Mouse (Mus musculus) thymus, adult 2 months (tissue): ENCODE data around the gene Atp6v1e2. TPM values are rescaled to one million over a fixed set of nuclear protein-coding genes. Genes with fewer than 3 reads are reported as not detected.

Experiments
- DNase-seq: peaks from one replicate; pipeline ENCODE4 v3.0.0; 2021
- H3K27ac ChIP-seq: fragments of 200-500 bp; 2 replicates; pipeline ENCODE4 v1.5.1; 2012; ENCODE audit warnings: low read length, control low read depth; ENCODE audit not compliant: control insufficient read depth, insufficient read depth
- H3K27me3 ChIP-seq: fragments of 200-500 bp; 2 replicates; pipeline ENCODE4 v1.6.1; 2012; ENCODE audit warnings: mild to moderate bottlenecking, low read length, moderate library complexity, mixed read lengths; ENCODE audit not compliant: control insufficient read depth, insufficient read depth
- H3K36me3 ChIP-seq: fragments of 200-500 bp; 2 replicates; pipeline ENCODE4 v1.6.1; 2012; ENCODE audit warnings: mild to moderate bottlenecking, low read length, moderate library complexity; ENCODE audit not compliant: control insufficient read depth, insufficient read depth
- H3K4me1 ChIP-seq: fragments of 200-500 bp; replicated peaks from 2 replicates; pipeline ENCODE4 v1.6.1; 2012; ENCODE audit warnings: low read length; ENCODE audit not compliant: control insufficient read depth, insufficient read depth
- H3K4me3 ChIP-seq: fragments of 200-500 bp; 2 replicates; pipeline ENCODE4 v1.5.1; 2012; ENCODE audit warnings: mild to moderate bottlenecking, low read length, control low read depth, moderate library complexity; ENCODE audit not compliant: control insufficient read depth, insufficient read depth
- CTCF ChIP-seq: fragments of 200-500 bp; IDR thresholded peaks from 2 replicates; pipeline ENCODE4 v1.5.1; 2012; ENCODE audit warnings: mild to moderate bottlenecking, control low read depth, low read length, moderate library complexity, borderline replicate concordance; ENCODE audit not compliant: control insufficient read depth, poor library complexity, insufficient read depth; ENCODE audit errors: extremely low read depth
- POLR2A ChIP-seq: fragments of 200-500 bp; IDR thresholded peaks from 2 replicates; pipeline ENCODE4 v1.6.1; 2012; ENCODE audit warnings: mild to moderate bottlenecking, low read length, control low read depth, moderate library complexity; ENCODE audit not compliant: control insufficient read depth, poor library complexity, insufficient read depth; ENCODE audit errors: extremely low read depth
- WGBS: fragments of 180-500 bp; shearing (Covaris S2); methylation state at CpG from one replicate; pipeline ENCODE4 v1.1.7; 2018; 5-methylcytosine and 5-hydroxymethylcytosine counted together
- polyA plus RNA-seq: library from polyadenylated mRNA; depleted of rRNA; stranded (reverse); fragments of >200 nt; gene quantifications from 2 replicates; pipeline ENCODE4 v1.2.3, GENCODE M21; 2012; rRNA removed

Gene Atp6v1e2
- polyA plus RNA-seq, 1 experiment: not detected

DNA sequence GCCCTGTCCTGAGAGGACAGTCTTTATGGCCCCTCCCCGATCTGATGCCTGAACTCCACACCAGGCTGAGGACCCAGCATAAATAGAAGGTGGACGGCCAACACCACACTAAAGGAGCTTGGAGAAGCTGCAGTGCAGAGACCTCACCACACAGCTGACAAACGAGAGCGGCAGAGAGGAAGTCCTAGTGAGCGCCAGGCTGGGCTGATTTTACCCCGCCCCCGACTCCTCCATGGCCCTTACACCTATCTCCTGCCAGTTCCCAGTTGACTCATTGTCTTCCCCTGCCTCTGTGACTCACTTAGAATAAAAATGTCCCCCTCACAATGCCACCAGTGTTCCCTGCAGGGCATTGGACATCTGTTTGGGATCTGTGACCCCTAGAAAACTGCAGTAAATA, 44.1 kb downstream of the Atp6v1e2 start:
- Histone ChIP-seq H3K27ac (no peak overlapping the region), H3K4me3 (no peak overlapping the region), H3K4me1 (peaks cover 15% of the 10 kb centered on the region), H3K36me3 (no peaks in the 10 kb centered on the region), H3K27me3 (no peaks in the 10 kb centered on the region)
- 4% methylated on average over 7 of the region's 7 CpGs for WGBS
- DNase-seq: peak; percentile 51
- TF ChIP-seq POLR2A (no peak), CTCF (no peak)

DNA sequence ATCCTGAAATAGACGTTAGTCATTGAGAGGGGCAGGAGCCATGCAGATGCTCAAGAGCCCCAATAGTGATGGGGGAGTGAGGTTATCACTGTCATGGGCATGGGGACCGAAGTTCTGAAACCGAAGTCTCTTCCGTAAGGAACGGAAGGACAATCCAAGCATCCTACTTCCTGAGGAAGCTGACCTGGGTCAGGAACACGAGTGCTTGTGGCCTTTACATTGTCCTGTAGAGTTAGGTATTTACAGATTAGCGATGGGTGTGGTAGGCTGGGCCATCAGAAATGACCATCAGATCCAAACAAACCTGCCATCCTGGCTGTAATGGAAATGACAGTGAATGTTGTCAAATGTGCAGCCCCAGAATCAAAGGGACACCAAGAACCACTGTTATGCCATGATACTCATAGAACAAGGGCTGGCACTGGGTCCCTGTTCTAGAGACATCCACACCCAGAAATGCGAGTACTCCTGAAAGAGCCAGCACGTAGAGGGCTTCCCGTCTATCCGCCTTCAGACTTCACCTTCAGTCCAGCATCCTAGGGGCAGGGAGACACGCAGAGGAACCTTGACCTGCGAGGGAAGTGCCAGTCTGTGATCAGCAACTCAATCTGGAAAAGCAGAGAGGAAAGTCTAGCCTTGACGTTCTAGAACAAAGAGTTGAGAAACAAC, 45.2 kb downstream of the Atp6v1e2 start:
- DNase-seq: no peak
- H3K27me3 ChIP-seq: no peaks in the 10 kb centered on the region
- peaks cover 15% of the 10 kb centered on the region for H3K4me1 ChIP-seq
- H3K27ac ChIP-seq: no peak overlapping the region
- WGBS: 96% methylated on average over 14 of the region's 14 CpGs
- TF ChIP-seq POLR2A (no peak), CTCF (no peak)
- no peaks in the 10 kb centered on the region for H3K36me3 ChIP-seq
- H3K4me3 ChIP-seq: no peak overlapping the region

DNA sequence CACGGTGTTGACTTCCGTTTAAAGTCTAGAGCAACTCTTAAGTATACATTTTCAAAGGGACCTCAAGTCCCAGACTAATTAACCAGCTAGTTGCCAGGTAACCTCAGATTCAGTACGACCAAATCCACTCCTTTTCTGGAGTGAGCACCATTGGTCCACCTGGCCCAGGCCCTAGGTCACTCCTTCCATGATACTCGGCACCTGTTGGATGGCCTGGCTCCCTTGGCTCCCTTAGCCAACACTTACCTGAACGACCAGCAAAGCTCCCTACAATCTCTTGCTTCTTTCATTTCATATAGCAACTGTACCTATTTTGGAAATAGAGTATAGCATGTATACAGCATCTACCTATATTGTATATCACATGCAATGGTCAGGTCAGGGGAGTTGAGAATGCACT, 47.1 kb downstream of the Atp6v1e2 start:
- Histone ChIP-seq H3K4me1 (peaks cover 15% of the 10 kb centered on the region), H3K36me3 (no peaks in the 10 kb centered on the region), H3K27ac (no peak overlapping the region), H3K27me3 (no peaks in the 10 kb centered on the region), H3K4me3 (no peak overlapping the region)
- TF ChIP-seq CTCF: no peak
- TF ChIP-seq POLR2A: no peak
- no peak for DNase-seq
- WGBS: 52% methylated on average over 5 of the region's 5 CpGs

DNA sequence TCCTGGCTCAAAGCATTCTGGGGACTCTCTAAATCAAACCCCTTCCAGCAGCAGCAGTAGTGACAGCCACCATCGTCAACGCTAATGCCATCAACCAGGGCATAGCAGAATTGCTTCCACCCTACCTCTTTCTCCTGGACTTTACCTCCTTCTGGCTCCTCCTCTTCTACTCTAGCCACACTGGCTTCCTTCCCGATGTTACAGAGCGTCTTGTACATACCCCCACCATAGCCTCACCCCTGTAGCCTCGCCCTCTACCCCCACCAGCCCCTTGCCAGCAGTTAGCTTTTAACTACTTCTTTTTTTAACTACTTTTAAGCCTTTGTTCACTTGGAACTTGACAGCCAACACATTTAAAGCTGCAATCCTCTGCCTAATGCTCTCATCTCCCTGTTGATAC, 47.9 kb downstream of the Atp6v1e2 start:
- TF ChIP-seq POLR2A (no peak), CTCF (no peak)
- DNase-seq: no peak
- no peaks in the 10 kb centered on the region for H3K27me3 ChIP-seq
- no peak overlapping the region for H3K4me3 ChIP-seq
- H3K27ac ChIP-seq: no peak overlapping the region
- peaks cover 15% of the 10 kb centered on the region for H3K4me1 ChIP-seq
- H3K36me3 ChIP-seq: no peaks in the 10 kb centered on the region
- 25% methylated on average over 5 of the region's 5 CpGs for whole genome bisulfite sequencing

DNA sequence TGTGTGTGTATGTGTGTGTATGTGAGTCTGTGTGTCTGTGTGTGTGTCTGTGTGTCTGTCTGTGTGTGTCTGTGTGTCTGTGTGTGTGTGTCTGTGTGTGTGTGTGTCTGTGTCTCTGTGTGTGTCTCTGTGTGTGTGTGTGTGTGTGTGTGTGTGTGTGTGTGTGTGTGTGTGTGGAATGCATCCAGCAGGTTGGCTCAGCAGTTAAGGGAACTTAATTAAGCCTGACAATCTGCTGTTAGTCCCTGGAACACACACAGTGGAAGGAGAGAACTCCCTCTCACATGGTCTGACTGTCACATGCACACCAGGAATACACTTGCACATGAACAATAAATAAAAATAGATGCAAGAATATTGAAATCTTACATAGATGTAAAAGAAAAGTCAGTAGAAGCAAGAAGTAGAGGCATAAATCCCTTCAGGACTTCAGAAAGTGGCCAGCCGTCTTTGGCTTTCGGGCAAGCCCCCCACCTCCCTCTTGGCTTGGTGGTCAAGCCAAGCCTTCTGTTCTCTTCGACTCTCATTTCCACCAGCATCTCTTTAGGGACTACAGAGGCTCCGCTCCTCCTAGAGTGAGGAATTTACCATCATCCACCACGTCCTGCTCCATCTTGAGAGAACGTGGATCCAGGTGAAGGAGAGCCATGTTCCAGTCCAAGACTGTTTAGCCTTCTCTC, 50.1 kb downstream of the Atp6v1e2 start:
- H3K27me3 ChIP-seq: no peaks in the 10 kb centered on the region
- H3K27ac ChIP-seq: no peak overlapping the region
- DNase-seq: no peak
- H3K4me1 ChIP-seq: peaks cover 5% of the 10 kb centered on the region; the same call in 1 of the 2 replicates
- no peaks in the 10 kb centered on the region for H3K36me3 ChIP-seq
- WGBS: 99% methylated on average over 6 of the region's 6 CpGs
- TF ChIP-seq CTCF: no peak
- no peak overlapping the region for H3K4me3 ChIP-seq

DNA sequence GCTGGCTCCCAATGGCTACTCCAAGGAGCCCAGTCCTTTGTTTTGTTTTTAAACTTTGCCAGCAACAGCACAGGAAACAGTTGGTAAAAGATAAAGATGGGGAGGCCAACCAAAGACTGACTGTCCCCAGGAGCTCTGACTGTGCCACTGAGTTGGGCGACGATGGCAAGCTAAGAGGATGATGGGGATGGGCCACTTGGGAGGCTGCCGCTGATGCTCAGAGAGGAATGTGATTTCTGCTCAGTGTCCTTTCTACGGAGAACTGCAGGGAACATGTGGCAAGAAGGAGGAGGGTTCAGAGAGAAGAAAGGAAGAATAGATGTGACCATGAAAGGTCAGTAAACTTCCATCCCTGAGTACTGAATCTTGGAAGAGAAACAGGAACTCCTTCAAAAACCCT, 52.5 kb downstream of the Atp6v1e2 start:
- no peak for TF ChIP-seq CTCF
- TF ChIP-seq POLR2A: no peak
- 87% methylated on average over 4 of the region's 4 CpGs for WGBS
- no peak overlapping the region for H3K27ac ChIP-seq

More for the DNA sequence above, 52.5 kb downstream of the Atp6v1e2 start:
- Histone ChIP-seq H3K4me1 (peaks cover under 1% of the 10 kb centered on the region; the same call in 1 of the 2 replicates), H3K36me3 (no peaks in the 10 kb centered on the region), H3K27me3 (no peaks in the 10 kb centered on the region), H3K4me3 (no peak overlapping the region)
- no peak for DNase-seq

Other genes with a start within 250 kb of the Atp6v1e2 start
- 16.6 and 18.9 TPM in 2 replicates for gene Epas1, start 194.2 kb downstream of the Atp6v1e2 start, polyA plus RNA-seq
- 0.19 TPM in 1 of 2 replicates, not detected in the other for gene Tmem247, start 30.5 kb downstream of the Atp6v1e2 start, polyA plus RNA-seq
- 11.5 and 14.5 TPM in 2 replicates for gene Rhoq, start 15.2 kb upstream of the Atp6v1e2 start, polyA plus RNA-seq
- 4.8 TPM in 2 replicates for gene Pigf, start 77.5 kb upstream of the Atp6v1e2 start, polyA plus RNA-seq
- 12.6 and 16.8 TPM in 2 replicates for gene Cript, start 77.7 kb upstream of the Atp6v1e2 start, polyA plus RNA-seq
- gene Socs5, start 159.8 kb upstream of the Atp6v1e2 start, polyA plus RNA-seq: 4.8 and 6.4 TPM in 2 replicates